Mouse (Mus musculus): ENCODE measurements around the gene Olfr508.

DNA sequence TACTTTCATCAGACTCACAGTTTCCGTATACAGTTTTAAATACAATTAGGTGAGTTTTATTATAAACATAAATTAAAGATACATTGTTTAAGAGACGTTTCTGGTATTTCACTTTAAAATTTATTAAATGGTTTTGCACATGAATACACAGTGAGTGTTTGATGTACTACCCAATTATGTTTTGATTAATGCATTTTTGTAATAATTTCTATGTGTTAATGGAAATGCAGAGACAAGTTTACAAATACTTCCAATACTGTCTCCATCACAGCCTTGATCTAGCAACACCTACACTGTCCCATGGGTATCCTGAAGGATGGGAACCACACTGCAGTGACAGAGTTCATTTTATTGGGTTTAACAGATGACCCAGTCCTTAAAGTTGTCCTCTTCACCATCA is 8.3 kb upstream of the Olfr508 start, which contains the start of gene Olfr507:
- TF ChIP-seq CTCF (IDR thresholded peaks at IDR 0.05; ENCODE audit: low read depth, low read length) (no peak), POLR2A (IDR thresholded peaks at IDR 0.05; ENCODE audit: insufficient read depth, low read length) (no peak)

All from ES-Bruce4 (cell line).